Mouse (Mus musculus) T-cell, adult 2 months (primary cell): ENCODE measurements around the gene Acap1.
"Not testable (repeated sequence)": the region's sequence is repeated elsewhere in the genome, so short reads cannot be mapped to it uniquely, and the experiment has no call there.

Experiments
- DNase-seq: peaks from one replicate; pipeline ENCODE4 v3.0.0; 2022; ENCODE audit warnings: low spot score

Gene Acap1

GRCm38 (mm10) chr11:69921114-69922011 is 26.0 kb upstream of the Acap1 start, which contains the start of gene Eif5a:
TSS of gene Eif5a (minus strand) at chr11:69921958.
- peak; percentile 100 for DNase-seq

GRCm38 (mm10) chr11:69920266-69921031 is 25.1 kb upstream of the Acap1 start:
- DNase-seq: peak; percentile 15

GRCm38 (mm10) chr11:69919661-69920265 is 24.4 kb upstream of the Acap1 start:
- peak; percentile 82 for DNase-seq

GRCm38 (mm10) chr11:69919053-69919452 is 23.7 kb upstream of the Acap1 start:
- no peak for DNase-seq

GRCm38 (mm10) chr11:69918118-69918517 is 22.8 kb upstream of the Acap1 start:
- DNase-seq: no peak

GRCm38 (mm10) chr11:69917379-69917948 is 22.1 kb upstream of the Acap1 start:
- DNase-seq: no peak

GRCm38 (mm10) chr11:69916652-69917378 is 21.5 kb upstream of the Acap1 start:
- not testable (repeated sequence) for DNase-seq

GRCm38 (mm10) chr11:69915667-69916627 is 20.6 kb upstream of the Acap1 start:
- DNase-seq: peak; percentile 18

- DNase-seq: no peak
These were observed 19.6 kb upstream of the Acap1 start for GRCm38 (mm10) chr11:69914917-69915430.

- DNase-seq: no peak
These were observed 19.0 kb upstream of the Acap1 start for GRCm38 (mm10) chr11:69914372-69914764.

- DNase-seq: peak; percentile 90
These were observed 18.4 kb upstream of the Acap1 start, which contains the start of gene Gps2 for GRCm38 (mm10) chr11:69913554-69914371. TSS of gene Gps2 (plus strand) at chr11:69913888.

- DNase-seq: no peak
These were observed 17.6 kb upstream of the Acap1 start for GRCm38 (mm10) chr11:69912716-69913530.

GRCm38 (mm10) chr11:69911701-69912100 is 16.4 kb upstream of the Acap1 start:
- DNase-seq: no peak

- no peak for DNase-seq
These were observed 15.6 kb upstream of the Acap1 start for GRCm38 (mm10) chr11:69910781-69911560.

- DNase-seq: no peak
These were observed 14.8 kb upstream of the Acap1 start for GRCm38 (mm10) chr11:69910177-69910576.

- no peak for DNase-seq
These were observed 13.8 kb upstream of the Acap1 start for GRCm38 (mm10) chr11:69909174-69909573.

- no peak for DNase-seq
These were observed 13.3 kb upstream of the Acap1 start for GRCm38 (mm10) chr11:69908645-69909044.
